Mouse (Mus musculus): ENCODE measurements at regions not wholly inside any gene's neighbourhood (a gene's known extent, or its start where the extent isn't known, plus 50 kb on each side); places are given as distances from the start of the nearest gene placed in this dataset.

DNA sequence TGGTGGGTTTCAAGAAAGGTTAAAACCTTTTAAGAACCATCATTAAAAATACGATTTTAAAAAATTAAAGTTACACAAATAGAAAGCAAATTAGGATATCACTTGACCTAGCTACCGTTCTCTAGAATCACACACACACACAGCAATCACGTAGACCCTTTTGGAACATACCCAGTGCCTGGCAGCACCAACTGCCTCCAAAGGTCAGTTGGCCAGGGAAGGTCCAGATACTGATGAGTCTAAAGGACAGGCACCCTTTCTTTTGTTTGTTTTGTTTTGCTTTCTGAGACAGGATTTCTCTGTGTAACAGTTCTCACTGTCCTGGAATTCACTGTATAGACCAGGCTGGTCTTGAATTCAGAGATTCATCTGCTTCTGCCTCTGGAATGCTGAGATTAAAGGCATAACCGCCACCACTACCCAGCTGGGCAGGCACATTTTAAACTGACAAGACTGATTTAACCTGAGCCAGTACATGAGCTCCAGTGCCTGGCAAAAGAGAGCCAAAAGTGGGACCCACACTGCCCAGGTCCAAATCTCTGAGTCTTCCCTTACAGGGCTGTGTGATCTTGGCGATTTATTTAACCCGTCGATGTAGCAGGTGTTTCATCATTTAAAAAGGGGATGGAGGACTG is 353.0 kb downstream of the Pmp22 start:
- no peak for DNase-seq (ENCODE audit: low read depth, low spot score)

DNA sequence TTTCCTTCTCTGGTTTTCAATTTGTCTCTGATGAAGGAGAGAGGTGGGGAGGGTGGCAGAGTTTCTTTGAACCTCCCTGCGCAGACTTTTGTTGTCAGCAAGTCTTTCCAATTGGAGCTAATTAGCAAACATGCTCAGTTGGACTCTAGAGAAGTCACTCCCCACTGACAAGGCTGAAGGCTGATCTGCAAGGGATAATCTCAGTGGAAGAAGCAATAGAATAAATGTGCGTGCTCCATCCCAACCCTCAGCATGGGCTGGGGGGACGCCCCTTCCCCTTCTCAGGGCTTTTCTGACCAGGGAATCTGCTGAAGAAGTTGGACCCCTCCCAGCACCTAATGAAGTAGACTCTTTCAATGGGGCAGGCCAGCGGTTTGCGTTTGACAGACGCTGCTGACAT is 353.8 kb downstream of the Pmp22 start:
- no peak for DNase-seq (ENCODE audit: low read depth, low spot score)

DNA sequence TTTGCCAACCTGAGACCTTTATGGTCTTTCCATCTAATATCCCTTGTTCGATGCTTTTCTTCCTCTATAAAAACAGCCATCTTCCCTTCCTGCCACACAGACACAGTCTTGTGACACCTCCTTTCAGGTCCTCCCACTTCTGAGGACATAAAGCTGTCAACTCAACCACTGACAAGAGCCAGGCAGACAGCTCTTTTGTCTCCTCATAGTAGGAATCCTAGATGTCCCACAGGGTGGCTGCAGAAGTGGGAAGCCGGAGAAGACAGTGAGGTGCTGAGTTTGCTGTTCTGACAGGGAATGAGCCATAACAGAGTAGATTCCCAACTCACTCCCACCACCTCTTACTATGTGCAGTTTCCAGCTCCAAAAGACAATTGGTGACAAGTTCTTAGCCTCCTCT is 358.4 kb downstream of the Pmp22 start:
- DNase-seq (ENCODE audit: low read depth, low spot score): no peak

DNA sequence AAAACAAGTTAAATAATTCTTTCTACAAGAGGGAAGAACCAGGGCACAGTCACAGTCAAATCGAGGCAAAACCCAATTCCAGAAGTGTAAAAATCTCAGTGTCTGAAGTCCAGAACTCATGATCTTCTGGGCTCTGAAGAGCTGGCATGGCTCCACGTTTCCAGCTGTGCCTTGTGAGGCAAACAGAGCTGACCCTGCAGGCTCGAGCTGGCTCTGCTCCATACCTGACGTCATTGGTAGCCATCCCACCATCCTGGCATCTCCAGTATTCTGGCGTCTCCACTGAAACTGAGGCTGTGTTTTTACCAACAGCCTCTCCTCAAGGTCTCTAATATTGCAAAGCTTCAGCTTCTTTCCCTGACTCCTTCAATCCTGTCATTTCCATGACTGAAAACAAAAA is 373.4 kb downstream of the Pmp22 start:
- DNase-seq (ENCODE audit: low read depth, low spot score): no peak

- DNase-seq (ENCODE audit: low read depth, low spot score): no peak
These were observed 378.6 kb downstream of the Pmp22 start for GRCm38 (mm10) chr11:63507387-63507786.

DNA sequence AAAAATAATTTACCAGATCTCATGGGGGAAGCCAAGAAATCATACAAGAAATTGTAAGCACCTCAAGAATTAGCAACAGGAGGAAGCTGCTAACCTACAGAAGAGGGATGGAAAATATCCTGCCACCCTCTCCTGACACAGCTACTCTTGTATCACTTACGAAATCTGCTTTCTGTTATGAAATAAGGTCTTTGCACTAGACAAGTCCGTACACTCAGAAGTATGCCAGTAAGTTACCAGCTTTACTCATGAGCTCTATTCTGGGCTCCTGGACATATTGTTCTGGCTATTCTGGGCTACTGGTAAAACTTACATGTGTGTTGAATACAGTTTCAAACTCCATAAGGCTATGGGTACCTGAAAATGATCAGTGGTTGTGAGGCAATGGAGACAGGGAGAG is 379.9 kb downstream of the Pmp22 start:
- no peak for DNase-seq (ENCODE audit: low read depth, low spot score)

DNA sequence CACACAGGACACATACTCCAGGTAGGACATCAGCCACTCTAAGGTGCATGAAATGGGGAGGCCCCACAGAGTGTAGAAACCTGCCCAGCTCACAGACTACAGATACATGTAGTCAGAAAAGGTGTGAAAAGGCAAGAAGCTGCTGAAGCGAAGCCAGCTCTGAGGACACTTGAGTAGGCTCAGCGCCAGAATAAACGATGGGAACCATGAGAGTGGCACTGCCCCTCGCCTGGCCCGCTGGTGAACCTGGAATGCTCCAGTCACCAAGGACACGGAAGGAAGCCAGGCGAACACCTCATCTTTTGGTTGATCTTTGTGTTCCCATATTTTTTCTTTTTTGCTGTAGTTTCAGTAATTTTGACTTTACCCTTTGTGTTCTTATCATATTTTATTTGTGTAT is 381.8 kb downstream of the Pmp22 start:
- no peak for DNase-seq (ENCODE audit: low read depth, low spot score)

DNA sequence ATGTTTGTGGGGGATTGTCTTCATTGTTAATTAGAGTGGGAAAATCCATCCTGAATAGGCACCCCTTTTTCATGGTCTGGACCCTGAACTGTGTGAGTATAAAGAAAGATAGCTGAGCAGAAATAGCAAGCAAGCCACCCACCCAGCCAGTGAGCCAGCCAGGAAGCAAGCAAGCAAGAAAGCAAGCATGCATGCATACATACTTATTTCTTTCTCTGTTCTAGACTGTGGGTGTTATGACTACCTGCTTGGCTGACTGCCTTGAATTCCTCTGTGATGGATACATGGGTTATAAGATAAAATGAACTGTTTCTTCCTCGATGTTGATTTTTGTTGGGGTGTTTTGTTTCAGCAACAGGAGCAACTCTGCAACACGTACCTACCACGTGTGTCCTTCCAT is 385.8 kb downstream of the Pmp22 start:
- no peak for DNase-seq (ENCODE audit: low read depth, low spot score)

DNA sequence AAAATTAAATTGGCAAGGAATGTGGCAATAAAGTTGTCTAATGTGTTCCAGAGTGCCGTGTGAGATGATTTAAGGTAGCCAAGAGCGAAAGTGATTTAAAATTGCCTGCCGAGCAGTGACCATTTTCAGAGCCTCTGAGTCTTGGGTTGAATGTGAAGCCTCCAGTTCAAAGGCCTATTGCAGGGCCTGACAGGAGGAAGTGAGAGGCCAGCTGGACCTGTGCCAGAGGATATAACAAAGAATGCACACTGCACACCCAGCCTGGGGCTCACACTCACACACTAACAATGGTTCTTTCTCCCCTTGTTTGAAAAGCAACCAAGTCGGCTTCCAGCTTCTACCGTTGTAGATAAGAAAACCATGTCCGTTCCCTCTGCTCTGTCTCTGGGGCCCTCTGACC is 390.1 kb downstream of the Pmp22 start:
- peak; percentile 39 for DNase-seq (ENCODE audit: low read depth, low spot score)

DNA sequence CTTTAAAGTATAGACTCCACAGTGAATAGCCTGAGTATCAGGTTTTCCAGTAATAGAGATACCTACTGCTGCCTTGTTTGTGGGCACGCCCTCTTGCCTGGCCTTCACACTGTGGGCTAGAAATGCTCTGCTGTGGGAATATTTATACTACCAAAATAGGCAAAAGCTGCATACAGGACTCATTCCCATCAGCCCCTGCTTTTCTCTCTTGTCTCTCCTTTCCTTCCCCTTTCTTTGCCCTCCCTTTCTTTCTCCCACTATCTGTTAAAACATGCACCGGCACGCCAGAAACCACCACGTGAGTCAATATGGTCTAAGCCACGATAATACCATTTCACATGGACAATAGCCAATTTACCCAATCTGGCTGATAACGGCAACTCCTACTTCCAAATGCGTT is 395.5 kb downstream of the Pmp22 start:
- no peak for DNase-seq (ENCODE audit: low read depth, low spot score)

DNA sequence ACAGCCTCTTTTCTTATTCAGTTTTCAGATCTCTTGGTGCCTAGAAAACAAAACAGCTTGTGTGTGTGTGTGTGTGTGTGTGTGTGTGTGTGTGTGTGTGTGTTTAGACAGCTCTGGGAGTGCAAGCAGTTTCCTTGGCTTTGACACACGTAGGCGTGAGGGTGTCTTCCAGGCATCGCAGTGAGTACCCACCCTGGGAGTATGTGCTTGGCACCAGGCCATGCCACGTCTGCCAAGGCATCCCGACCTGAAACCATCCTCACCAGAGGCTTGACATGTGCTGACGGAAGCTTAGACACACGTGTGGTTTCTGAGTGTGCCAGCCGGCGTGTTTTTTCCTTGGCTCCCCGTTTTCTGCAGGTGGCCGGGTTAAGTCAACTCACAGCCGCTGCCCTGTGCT is 396.6 kb downstream of the Pmp22 start:
- DNase-seq (ENCODE audit: low read depth, low spot score): no peak

GRCm38 (mm10) chr11:63525956-63526355 is 396.1 kb downstream of the Hs3st3b1 start:
- no peak for DNase-seq (ENCODE audit: low read depth, low spot score)

DNA sequence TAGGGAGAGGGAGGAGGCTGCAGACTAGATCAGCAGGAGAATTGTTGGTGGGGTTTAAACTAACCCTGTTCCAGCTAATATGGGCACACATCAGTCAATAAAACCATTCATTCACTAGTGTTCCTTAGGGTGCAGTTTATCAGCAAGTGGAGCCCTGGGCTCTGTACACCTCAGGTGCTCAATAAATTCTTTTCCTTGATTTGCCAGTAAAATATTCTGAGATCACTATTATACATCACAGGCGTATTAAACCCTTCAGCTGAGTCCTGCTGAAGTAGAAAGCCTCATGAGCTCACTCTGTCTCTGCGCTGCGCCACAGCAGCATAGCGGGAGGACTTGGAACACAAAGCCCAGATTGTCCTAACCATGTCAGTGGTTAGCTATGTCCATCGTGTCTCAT is 389.3 kb downstream of the Hs3st3b1 start:
- no peak for DNase-seq (ENCODE audit: low read depth, low spot score)

- no peak for DNase-seq (ENCODE audit: low read depth, low spot score)
These were observed 388.4 kb downstream of the Hs3st3b1 start for GRCm38 (mm10) chr11:63533555-63534200.

DNA sequence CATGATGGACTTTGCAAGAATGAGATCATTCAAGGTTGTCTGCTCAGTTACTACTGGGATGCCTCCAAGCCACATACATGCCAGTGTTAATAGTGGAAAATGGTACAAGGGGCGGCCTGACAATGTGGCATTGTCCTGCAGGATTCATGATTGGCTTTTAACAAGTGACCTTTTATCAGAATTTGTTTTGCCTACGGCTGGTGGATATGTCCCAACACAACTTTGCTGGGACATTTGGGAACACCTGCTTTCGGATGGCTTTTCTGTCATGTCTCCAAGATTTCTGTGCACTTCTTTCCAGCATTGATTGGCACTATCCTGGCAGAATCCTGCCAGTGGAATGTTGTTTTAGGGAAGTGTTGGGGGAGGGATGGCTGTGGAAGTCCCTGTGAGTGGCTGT is 384.4 kb downstream of the Hs3st3b1 start:
- DNase-seq (ENCODE audit: low read depth, low spot score): no peak

- DNase-seq (ENCODE audit: low read depth, low spot score): no peak
These were observed 378.0 kb downstream of the Hs3st3b1 start for GRCm38 (mm10) chr11:63543971-63544696.

DNA sequence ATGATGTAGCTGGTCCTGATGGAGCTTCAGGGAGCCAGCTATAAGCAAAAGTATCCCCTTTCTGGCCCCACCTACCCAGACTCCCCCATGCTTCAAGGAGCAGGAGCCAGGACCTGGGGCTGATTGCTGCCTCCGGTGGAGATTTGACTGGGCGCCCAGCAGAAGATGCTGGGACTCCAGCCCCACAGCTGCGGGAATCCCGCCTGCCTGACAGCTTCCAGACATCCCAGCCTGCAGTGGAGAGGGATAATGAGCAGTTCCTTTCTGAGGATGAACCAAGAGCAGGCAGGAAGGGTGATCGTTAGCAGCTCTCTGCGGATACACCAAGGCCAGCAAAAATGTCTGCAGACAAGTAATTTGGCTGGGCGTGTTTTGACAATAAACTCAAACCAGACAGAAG is 376.6 kb downstream of the Hs3st3b1 start:
- no peak for DNase-seq (ENCODE audit: low read depth, low spot score)

DNA sequence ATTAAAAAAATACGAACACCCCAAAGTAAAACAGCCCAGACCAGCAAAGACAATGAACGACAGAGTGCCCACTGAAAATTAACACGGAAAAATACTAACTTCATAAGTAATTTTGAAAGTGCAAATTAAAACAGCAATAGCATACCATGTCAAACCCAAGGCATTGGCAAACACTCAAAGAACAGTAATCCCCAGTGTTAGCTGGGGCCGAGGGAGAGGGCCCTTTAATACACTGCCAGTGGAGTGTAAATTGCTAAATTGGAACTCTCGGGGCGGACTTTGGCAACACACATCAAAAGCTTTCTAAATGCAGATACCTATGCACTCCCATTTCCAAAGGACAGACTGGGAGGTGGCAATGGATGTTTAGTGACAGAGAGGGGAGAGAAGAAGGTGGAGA is 361.6 kb downstream of the Hs3st3b1 start:
- no peak for DNase-seq (ENCODE audit: low read depth, low spot score)

GRCm38 (mm10) chr11:63562696-63563095 is 359.4 kb downstream of the Hs3st3b1 start:
- DNase-seq (ENCODE audit: low read depth, low spot score): no peak

DNA sequence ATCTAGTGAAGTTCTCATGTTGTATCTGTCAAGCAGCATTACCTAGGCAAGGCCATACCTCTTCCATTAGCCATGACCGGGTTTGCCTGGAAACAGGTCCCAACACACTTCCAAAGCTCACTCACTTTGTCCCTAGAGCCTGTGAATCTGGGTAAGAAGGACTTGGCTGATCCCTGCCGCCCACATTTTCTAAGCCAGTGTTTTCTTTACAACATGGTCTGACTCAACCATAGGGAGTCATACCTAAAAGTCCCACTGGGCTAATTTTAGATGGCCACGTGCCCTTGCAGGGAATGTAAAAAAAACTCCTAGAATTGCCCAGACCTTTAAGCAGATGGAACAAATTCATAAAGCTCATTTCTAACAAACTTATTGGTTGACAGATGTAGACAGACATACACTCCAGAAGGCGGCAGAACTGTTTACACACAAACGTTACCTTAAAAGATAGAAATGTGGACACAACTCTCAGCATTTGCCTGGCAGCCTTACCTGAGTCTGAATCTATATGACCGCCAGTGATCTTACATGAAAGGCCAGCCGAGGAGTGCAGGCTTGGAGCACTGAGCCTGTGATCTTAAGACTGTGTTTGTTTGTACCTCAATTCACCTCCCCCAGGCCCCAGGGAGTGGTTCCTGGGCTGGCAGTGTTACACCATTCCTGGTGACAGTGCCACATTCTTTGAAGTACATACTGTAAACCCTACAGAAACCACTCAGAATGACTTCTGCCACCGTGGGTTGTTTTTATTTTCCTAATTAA is 356.4 kb downstream of the Hs3st3b1 start:
- no peak for DNase-seq (ENCODE audit: low read depth, low spot score)

GRCm38 (mm10) chr11:63569785-63570479 is 352.2 kb downstream of the Hs3st3b1 start:
- no peak for DNase-seq (ENCODE audit: low read depth, low spot score)

DNA sequence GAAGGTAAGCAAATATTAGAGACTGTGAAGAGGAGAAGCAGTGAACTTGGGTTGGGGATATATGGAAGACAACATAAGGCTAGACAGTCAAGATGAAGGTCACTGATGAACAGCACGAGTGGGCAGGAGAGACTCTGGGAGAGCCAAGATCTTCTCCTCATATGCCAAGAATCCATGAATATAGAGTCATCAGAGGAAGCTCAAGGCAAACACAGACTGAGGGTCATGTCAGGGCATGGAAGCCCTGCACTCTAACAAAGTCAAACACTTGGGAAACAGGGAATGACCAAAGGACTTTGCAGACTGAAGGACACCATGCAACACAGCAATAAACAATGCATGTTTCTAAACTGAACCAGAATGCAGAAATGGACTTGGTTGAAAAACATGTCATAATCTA is 351.4 kb downstream of the Hs3st3b1 start:
- no peak for DNase-seq (ENCODE audit: low read depth, low spot score)

Measured in mesoderm, embryonic 11.5 days (tissue).